Mouse (Mus musculus) embryo, embryonic 9.5 days (tissue): ENCODE measurements around the gene Fgfr1op.

Experiments
- DNase-seq: peaks from one replicate; pipeline ENCODE4 v3.0.0-alpha.2; 2017; ENCODE audit errors: extremely low spot score

Gene Fgfr1op

DNA sequence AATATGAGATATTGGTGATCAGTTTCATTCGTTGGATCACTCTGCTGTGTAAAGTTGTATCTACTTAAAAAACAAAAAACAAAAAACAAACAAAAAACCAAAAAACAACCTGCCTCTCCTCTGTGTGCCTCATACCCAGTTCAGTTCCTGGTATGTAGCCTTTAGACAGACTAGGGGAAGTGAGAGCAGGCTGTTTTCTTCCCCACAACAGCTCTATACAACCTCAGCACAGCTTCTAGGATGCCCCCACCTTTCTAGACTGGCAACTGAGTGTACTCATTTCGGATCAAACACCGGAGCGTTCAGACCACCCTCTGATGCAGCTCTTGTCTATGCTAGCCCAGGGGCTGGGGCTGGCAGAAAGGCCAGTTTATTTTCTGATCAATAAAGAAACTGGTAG, 60.4 kb downstream of the Fgfr1op start:
- DNase-seq: no peak

DNA sequence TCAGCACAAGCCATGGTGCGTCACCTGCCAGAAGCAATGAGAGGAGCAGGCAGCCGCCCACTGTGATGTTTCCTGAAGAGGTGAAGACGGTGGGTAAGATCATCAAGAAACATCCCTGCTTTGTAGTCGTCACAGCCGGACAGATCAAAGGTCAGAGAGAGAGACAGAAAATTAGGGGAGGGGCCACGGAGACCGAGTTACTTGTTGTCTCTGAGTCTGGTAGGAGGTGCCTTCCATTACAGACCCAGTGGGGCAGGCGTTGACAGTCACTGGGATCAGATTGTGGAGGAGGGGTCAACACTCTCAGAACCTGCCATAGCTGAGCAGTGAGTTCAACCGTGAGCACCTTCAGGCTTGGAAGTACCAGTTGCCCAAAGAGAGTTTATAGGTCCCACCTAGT, 63.3 kb downstream of the Fgfr1op start:
- DNase-seq: no peak

DNA sequence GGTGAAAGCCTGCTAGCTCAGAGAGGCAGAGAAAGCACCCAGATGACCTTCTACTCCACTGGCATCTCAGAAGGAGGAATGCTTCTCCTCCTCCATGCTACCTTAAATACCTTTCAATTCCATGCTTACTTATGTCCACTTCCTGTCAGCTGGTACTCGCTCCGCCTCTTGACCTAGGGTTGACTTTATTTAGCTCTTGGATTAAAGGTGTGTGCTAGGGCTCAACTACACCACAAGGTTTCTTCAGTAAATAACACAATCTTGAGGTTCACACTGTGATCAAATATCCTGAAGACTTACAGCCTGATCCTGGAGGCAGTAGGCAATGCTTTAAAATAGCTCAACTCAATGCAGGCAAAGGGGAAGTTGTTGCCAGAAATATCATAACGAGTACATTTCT, 64.3 kb downstream of the Fgfr1op start:
- no peak for DNase-seq

DNA sequence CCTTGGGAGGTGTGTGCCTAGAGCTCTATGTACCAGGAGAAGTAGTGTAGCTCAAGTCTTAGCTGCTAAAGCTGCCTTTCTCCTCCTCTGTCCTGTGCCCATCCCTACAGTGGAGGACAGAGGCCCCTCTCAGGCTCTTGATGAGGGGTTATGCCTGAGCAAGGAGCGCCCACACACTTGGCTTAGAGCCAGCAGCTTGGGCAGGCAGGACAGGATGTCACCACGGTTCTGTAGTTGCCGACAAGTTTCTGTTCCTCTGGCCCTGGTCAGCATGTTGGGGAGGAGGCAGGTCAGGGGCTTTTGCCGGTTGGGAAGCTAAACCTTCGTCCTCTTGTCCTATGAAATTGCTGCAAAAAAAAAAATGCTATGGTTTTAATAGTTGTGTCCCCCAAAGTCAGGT, 66.8 kb downstream of the Fgfr1op start:
- no peak for DNase-seq

DNA sequence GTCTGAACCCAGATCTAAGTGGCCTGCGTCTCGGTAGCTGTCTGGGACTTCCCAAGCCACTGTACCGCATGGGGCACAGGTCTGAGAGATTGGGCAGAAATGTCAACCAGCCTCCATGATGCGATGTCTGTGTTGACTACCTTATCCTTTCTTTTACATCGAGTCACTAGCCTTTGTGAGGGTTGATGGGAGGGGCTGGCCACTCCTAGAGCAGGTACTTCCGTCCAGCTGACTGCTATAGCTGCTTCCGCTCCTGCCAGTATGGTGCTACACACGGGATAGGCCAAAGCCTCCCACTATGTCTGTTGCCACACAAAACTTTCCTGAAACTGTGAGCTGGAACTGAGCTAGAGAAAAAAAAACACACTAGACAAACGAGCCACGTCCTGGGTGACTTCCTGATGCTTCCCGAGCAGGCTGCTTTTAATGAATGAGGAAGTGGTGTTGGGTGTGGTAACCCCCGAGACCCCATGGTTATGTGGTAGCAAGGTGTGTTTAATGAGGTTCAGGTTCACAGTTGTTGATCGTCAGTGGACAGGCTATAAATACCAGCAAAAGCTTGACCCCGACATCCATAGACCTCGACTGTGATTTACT, 68.4 kb downstream of the Fgfr1op start:
- DNase-seq: no peak

DNA sequence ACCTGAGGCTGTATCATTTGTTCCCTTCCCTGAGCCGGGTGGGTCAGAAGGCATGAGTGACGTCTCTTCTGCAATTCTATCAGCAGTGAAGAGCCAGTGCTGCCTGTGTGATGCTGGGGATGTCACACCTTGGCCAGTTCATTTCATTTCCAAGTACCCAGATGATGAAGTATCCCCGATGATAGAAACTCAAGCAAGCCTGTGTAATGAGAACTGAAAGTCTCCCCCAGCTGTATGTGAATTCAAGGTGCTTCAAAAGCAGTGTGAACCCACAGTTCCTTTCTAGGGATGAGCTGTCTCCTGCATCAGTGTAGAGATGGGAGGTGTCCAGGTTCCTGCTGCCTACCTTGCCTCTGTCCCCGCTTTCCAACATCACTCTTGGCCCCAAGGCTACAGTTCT, 69.2 kb downstream of the Fgfr1op start:
- DNase-seq: no peak

DNA sequence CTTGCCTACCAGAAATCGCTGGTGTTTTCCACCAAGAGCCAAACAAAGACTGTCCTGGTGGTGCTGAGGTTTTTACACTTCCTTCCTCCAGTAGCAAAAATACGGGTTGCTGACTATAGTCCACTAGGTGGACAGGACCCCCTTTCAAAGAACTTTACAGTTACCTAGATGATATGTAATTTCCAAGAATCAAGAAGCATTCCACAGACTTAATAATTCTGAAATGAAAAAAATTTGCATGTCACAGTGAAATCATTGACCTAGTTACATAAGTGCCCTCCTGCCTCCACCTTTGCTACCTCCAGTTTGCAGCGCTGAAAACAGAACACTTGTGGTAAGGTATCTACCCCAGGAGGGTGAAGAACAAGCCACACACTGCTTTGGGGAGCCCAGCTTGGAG, 70.4 kb downstream of the Fgfr1op start, which contains the start of gene Ccr6:
TSS of gene Ccr6 (plus strand) at position 301 of the 400 bp plus-strand sequence.
- no peak for DNase-seq

DNA sequence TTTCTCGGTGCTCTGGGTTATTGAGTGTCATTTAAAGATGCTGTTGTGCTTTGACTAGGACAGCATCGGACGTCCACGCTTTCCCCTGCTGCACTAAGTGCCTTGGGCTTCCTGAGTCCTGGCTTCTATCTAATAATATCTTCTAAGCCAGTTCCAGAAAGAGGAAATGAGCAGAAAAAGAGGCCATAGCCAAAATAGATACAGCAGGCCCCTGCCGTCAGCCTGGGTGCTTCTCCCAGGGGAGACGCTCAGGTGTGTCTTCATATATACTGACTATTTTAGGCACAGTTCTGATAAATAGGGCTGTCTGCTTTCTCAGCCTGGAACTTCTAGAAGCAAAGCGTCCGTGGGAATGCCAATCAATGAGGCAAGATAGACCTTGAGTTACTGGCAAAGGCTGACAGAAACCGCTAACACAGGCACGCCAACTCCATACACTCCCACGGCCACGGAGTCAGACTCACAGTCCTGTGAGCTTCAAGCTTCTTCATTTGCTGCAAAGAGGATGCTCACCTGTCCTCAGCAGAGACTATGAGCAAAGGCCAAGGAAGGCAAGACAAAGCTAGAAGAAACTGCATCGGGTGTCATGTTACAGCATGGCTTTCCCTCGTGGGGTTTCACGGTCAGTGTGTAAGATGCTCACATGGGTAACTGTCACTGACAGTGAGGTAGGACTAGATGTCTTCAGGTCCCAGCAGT, 72.9 kb downstream of the Fgfr1op start:
- DNase-seq: no peak

DNA sequence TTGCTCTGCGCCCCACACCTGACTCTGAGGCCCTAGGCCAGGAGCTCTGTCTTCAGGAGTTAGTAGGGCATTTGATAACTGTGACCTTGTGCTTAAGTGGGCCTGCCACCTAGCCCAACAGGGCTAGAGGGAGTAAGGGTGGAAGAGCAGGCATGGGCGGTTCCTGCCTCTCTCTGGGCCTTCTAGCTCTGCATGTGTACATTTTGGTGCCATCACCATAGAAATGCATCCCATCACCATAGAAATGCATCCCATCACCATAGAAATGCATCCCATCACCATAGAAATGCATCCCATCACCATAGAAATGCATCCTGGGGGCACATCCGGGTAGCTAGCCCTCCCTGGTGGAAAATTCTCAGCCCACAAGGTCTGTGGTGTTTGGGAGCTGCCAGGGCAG, 74.3 kb downstream of the Fgfr1op start:
- DNase-seq: no peak

DNA sequence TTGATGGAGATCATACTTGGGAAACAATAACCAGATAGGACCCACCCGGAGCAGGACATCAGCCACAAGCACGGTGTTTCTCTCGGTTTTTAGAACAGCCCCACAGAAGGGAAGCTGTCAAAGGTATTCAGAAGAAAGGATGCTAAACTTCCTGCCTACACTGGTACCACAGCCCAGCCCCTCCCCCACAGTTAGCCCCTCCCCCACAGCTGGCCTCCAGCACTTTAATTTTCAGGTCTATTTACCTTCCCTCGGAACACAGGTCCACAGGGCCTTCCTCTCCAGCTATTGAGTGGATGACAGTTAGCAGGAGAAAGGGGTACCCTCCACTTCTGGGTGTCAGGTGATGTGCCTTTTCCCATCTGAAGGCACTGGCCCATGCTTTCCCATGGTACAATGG, 75.2 kb downstream of the Fgfr1op start:
- DNase-seq: no peak

DNA sequence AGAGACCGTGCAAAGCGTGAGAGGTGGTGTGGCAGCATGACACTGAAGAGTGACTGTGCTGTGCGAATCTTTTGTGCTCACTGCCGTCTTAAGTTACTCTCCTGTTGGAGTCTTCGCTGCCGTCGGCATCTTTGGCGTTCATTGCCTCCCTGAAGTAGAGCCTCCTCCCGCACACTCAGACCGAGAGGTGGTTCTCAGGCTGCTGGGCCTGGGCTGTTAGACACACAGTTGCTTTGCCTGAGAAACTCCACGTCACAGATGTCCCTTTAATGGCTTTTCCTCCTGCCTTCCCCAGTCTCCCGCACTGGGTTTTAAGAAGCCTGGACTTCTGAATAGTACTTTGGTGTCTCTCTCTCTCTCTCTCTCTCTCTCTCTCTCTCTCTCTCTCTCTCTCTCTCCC, 76.3 kb downstream of the Fgfr1op start:
- no peak for DNase-seq

DNA sequence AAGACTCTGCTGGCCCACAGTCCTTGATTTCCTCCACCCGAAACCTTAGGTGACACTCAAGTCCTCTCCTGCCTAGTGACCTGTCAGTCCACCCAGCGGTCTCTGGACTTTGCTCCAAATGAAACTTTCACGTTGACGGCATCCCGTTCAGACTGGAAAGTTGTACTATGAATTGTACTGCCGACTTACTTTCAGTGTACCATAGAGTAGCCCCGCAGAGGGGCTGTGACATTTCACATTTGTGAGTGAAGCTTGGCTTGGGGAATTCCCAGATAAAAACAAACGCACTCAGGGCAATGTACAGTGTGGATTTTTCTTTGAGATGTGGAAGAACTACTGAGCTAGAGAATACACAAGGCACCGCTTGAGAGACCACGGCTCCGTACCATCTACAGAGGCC, 76.9 kb downstream of the Fgfr1op start:
- DNase-seq: no peak

DNA sequence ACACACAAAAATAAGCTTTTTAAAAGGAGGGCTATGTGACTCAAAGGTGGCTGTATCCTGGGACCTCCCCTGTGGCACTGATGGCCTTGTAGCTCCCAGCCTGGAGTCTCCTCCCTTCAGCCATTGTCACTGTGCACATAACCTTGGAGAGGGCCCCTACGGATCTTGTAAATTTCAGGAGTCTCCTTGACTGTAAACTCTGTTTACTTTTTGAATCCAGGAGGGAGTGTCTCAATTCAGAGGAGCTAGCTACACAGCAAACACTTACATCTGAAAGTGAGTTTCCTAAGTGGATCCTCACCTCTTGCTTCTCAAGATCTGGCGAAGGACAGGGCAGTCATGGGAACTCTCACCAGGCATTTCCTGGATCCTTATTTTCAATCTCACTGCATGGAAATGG, 78.8 kb downstream of the Fgfr1op start:
- no peak for DNase-seq

DNA sequence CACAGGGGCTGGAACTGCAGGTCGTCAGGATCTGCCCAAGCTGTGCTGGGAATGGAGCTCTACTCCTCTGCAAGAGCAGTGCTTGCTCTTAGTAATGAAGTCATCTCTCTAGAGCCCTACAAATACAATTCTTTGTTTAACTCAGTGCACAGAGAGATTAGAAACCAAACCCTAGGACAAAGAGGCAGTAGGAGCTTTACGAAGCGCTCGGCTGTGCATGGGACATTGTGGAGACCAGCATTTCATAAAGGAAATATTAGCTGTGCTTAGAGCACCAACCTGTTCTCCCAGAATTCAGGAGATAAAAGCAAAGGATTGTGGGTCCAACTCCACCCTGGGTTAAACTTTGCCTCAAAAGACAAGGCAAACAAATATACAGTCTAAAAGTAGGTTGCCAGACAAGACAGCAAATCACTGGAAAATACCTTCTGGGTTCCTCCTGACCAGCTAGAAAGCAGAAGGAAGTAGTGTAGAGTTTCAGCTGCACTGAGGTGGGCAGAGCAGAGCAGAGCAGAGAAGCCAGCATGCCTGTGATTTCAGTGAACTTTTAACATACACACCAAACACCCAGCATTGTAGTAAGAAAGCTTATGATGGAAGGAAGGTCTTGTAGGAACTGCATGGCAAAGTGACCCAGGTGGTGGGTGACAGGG, 80.9 kb downstream of the Fgfr1op start:
- no peak for DNase-seq
